In the genomic region with DNA sequence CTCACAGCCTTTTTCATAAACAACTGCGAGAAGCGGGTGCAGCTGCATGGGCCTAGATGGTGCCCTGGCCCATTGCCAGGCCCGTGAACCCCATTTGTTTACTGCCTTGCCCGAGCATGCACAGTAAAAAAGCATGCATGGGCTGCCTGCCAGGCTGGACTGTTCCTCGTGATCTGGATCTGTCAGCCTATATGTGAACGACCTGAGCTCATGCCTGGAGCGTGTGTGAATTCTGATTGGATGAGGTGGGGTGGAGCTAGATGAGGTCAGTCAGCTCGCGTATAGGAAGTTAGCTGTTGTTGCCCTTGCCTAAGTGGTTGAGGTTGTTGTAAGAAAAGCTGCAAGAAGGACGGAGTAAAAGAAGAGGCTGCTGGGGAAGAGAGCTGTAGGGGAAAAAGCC, we compare ENCODE assay signal across 9 mouse cellular contexts.
DNase-seq lines count a peak whose midpoint lies in the region; ATAC-seq and TF ChIP-seq lines count a peak whose summit lies in the region.
"Had no signal": no experiment of that assay in that cellular context is flagged by ENCODE, and none has a peak within 500 bp of the region (broad histone marks: within the 10 kb centered on the region; RNA-seq: fewer than 3 reads in every experiment).

No protein-coding gene starts in this region.

- no peak overlapping the region for H3K4me3 ChIP-seq in heart, postnatal 0 days (ENCODE audit: low read depth, low read length)
- no peak overlapping the region for H3K4me3 ChIP-seq in liver, embryonic 11.5 days (ENCODE audit: low read depth, low read length)
- H3K4me3 ChIP-seq: midbrain, embryonic 12.5 days had no signal

- WGBS in heart, postnatal 0 days = 41% methylated on average over 10 of the region's 10 CpGs
- 12% methylated on average over 10 of the region's 10 CpGs for WGBS in large intestine, adult 2 months
- 77% methylated on average over 10 of the region's 10 CpGs for WGBS in liver, embryonic 11.5 days

- H3K36me3 ChIP-seq in heart, postnatal 0 days (replicated peaks; ENCODE audit: control insufficient read depth, insufficient read depth, low read length) = no peaks in the 10 kb centered on the region
- no peaks in the 10 kb centered on the region for H3K36me3 ChIP-seq in liver, embryonic 11.5 days (ENCODE audit: control insufficient read depth, insufficient read depth, low read length)
- H3K36me3 ChIP-seq: midbrain, embryonic 12.5 days had no signal

- H3K27me3 ChIP-seq in heart, postnatal 0 days (ENCODE audit: control insufficient read depth, insufficient read depth, low read length) = no peaks in the 10 kb centered on the region
- no peaks in the 10 kb centered on the region for H3K27me3 ChIP-seq in liver, embryonic 11.5 days (replicated peaks; ENCODE audit: control insufficient read depth, insufficient read depth, low read length)
- H3K27me3 ChIP-seq: midbrain, embryonic 12.5 days had no signal

- H3K4me1 ChIP-seq in heart, postnatal 0 days (ENCODE audit: control insufficient read depth, insufficient read depth) = 0 out of 2 replicates have a peak, but pooled peaks cover 4% of the 10 kb centered on the region
- no peaks in the 10 kb centered on the region for H3K4me1 ChIP-seq in liver, embryonic 11.5 days (replicated peaks; ENCODE audit: control insufficient read depth, insufficient read depth, low read length)
- H3K4me1 ChIP-seq: midbrain, embryonic 12.5 days had no signal

- H3K4me2 ChIP-seq in heart, postnatal 0 days (ENCODE audit: low read depth, low read length) = no peak overlapping the region
- no peak overlapping the region for H3K4me2 ChIP-seq in liver, embryonic 11.5 days
- H3K4me2 ChIP-seq: midbrain, embryonic 12.5 days had no signal

- ATAC-seq in heart, postnatal 0 days (ENCODE audit: insufficient read depth, low read depth) = peak; percentile 66
- ATAC-seq in liver, embryonic 11.5 days (replicated peaks; ENCODE audit: low FRiP score) = no peak

- no peak for DNase-seq in heart, postnatal 0 days (ENCODE audit: low spot score)
- no peak for DNase-seq in heart, postnatal 25 days (ENCODE audit: low spot score)
- peak; percentile 7 to 31 for DNase-seq in thymus, postnatal 36 days
- no peak for DNase-seq in thymus, postnatal 14 days
- peak; percentile 44 for DNase-seq in large intestine, adult 2 months (ENCODE audit: low read depth, low spot score)
- peak; percentile 32 for DNase-seq in urinary bladder, adult 2 months (ENCODE audit: low spot score)
- no peak for DNase-seq in left cerebral cortex, postnatal 36 days (ENCODE audit: low spot score in 2 of 2)
- no peak for DNase-seq in liver, embryonic 11.5 days (ENCODE audit: low spot score)

- no peak for TF ChIP-seq CTCF in heart, postnatal 0 days (IDR thresholded peaks at IDR 0.05; ENCODE audit: low read depth)

- no peak for TF ChIP-seq EP300 in heart, postnatal 0 days (IDR thresholded peaks at IDR 0.05; ENCODE audit: low read depth)

- no peaks in the 10 kb centered on the region for H3K9me3 ChIP-seq in heart, postnatal 0 days (replicated peaks; ENCODE audit: control insufficient read depth, low read length)
- no peaks in the 10 kb centered on the region for H3K9me3 ChIP-seq in liver, embryonic 11.5 days (ENCODE audit: control insufficient read depth, low read length)
- H3K9me3 ChIP-seq: midbrain, embryonic 12.5 days had no signal

- peak overlapping the region; percentile 51; the same call in 1 of the 2 replicates for H3K27ac ChIP-seq in heart, postnatal 0 days (ENCODE audit: low read depth)
- no peak overlapping the region for H3K27ac ChIP-seq in liver, embryonic 11.5 days (ENCODE audit: low read depth, low read length)
- H3K27ac ChIP-seq: midbrain, embryonic 12.5 days had no signal

- no peak overlapping the region for H3K9ac ChIP-seq in heart, postnatal 0 days (replicated peaks; ENCODE audit: low read depth, low read length)
- no peak overlapping the region for H3K9ac ChIP-seq in liver, embryonic 11.5 days (ENCODE audit: low read depth, low read length)
- H3K9ac ChIP-seq: midbrain, embryonic 12.5 days had no signal

- intact Hi-C loops in heart, postnatal 25 days (cut with DNase I) = no loop called here
- intact Hi-C loops in left cerebral cortex, postnatal 36 days (cut with DNase I) = no loop called here

Comparison
In these comparisons a context has a peak if more than half of its experiments do, and no peak if none do; other contexts are left out.
1. DNase-seq: peak in thymus, postnatal 36 days (2 of 2), large intestine, adult 2 months (single experiment) and urinary bladder, adult 2 months (single experiment); none in heart, postnatal 0 days (single experiment), heart, postnatal 25 days (single experiment), thymus, postnatal 14 days (single experiment), left cerebral cortex, postnatal 36 days (0 of 2) and liver, embryonic 11.5 days (single experiment).